Mouse (Mus musculus) forebrain, embryonic 13.5 days (tissue): ENCODE data around the gene Rnf115. TPM values are rescaled to one million over a fixed set of nuclear protein-coding genes. Genes with fewer than 3 reads are reported as not detected.

Experiments used
- ATAC-seq: fragments of 200-750 bp; cut with Nextera tagmentation; 2 replicates; pipeline ENCODE4 v1.8.0; 2017
- H3K27ac ChIP-seq: fragments of 300-500 bp; sonication (generic); 2 replicates; pipeline ENCODE4 v1.5.1; 2015; ENCODE audit warnings: inconsistent platforms, mild to moderate bottlenecking, moderate library complexity
- H3K27me3 ChIP-seq: fragments of 300-500 bp; sonication (generic); 2 replicates; pipeline ENCODE4 v1.6.1; 2015; ENCODE audit warnings: mild to moderate bottlenecking, inconsistent platforms
- H3K36me3 ChIP-seq: fragments of 300-500 bp; sonication (generic); 2 replicates; pipeline ENCODE4 v1.6.1; 2015; ENCODE audit warnings: mild to moderate bottlenecking, inconsistent platforms; ENCODE audit not compliant: poor library complexity, severe bottlenecking
- H3K4me1 ChIP-seq: fragments of 300-500 bp; sonication (generic); 2 replicates; pipeline ENCODE4 v1.6.1; 2015; ENCODE audit warnings: inconsistent platforms
- H3K4me2 ChIP-seq: fragments of 300-500 bp; sonication (generic); 2 replicates; pipeline ENCODE4 v1.6.1; 2015; ENCODE audit warnings: inconsistent platforms, mild to moderate bottlenecking, moderate library complexity
- H3K4me3 ChIP-seq: fragments of 300-500 bp; sonication (generic); 2 replicates; pipeline ENCODE4 v1.5.1; 2015; ENCODE audit warnings: mild to moderate bottlenecking, inconsistent platforms
- H3K9ac ChIP-seq: fragments of 300-500 bp; sonication (generic); 2 replicates; pipeline ENCODE4 v1.6.1; 2015; ENCODE audit warnings: mild to moderate bottlenecking, inconsistent platforms
- H3K9me3 ChIP-seq: fragments of 300-500 bp; sonication (generic); replicated peaks from 2 replicates; pipeline ENCODE4 v1.6.1; 2016; ENCODE audit warnings: inconsistent platforms
- WGBS: fragments of 180-500 bp; shearing (Covaris S2); methylation state at CpG from one replicate; pipeline ENCODE4 v1.1.7; 2015; 5-methylcytosine and 5-hydroxymethylcytosine counted together
- polyA plus RNA-seq: library from polyadenylated mRNA; unstranded; fragments of >200 nt; fragmentation: Nextera tagmentation; extraction: Ambion mirVana; gene quantifications from 2 replicates; pipeline ENCODE4 v1.2.1, GENCODE M21; 2015

Gene Rnf115
- polyA plus RNA-seq, 1 experiment from 2014 or later = 71.7 TPM

- Histone ChIP-seq H3K4me2 (no peak overlapping the region), H3K27me3 (no peaks in the 10 kb centered on the region), H3K9ac (no peak overlapping the region), H3K4me3 (no peak overlapping the region), H3K9me3 (no peaks in the 10 kb centered on the region), H3K4me1 (0 out of 2 replicates have a peak, but pooled peaks cover under 1% of the 10 kb centered on the region), H3K36me3 (peaks cover 8% of the 10 kb centered on the region; the same call in 1 of the 2 replicates), H3K27ac (no peak overlapping the region)
- ATAC-seq = no peak
- 60% methylated on average over 3 of the region's 3 CpGs for WGBS
These were observed 80.7 kb downstream of the Rnf115 start for GRCm38 (mm10) chr3:96808136-96808535.

GRCm38 (mm10) chr3:96808651-96809050, 81.2 kb downstream of the Rnf115 start:
- H3K4me2 ChIP-seq = no peak overlapping the region
- H3K9ac ChIP-seq = no peak overlapping the region
- peaks cover 8% of the 10 kb centered on the region; the same call in 1 of the 2 replicates for H3K36me3 ChIP-seq
- 87% methylated on average over 3 of the region's 3 CpGs for WGBS
- H3K27me3 ChIP-seq = no peaks in the 10 kb centered on the region
- no peak overlapping the region for H3K27ac ChIP-seq
- peaks cover 4% of the 10 kb centered on the region; the same call in 1 of the 2 replicates for H3K4me1 ChIP-seq
- ATAC-seq = no peak
- no peaks in the 10 kb centered on the region for H3K9me3 ChIP-seq
- no peak overlapping the region for H3K4me3 ChIP-seq

DNA sequence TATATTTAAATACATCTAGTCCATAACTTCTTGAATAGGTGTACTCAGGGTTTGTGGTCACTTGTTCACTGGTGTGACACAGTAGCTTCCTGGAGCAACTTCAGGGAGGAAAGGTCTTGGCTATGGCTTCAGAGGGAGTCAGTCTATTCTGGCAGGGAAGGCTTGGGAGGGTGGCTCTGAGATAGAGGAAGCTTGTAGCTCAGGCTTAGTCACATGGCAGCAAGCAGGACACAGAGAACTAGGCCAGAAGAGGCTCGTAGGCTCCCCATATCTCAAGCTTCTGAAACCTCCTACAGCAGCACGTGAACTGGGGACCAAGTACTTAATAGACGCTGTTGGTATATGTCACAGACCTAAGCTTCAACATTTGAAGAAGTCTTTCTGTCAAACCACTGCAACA, 83.8 kb downstream of the Rnf115 start:
- H3K36me3 ChIP-seq = no peaks in the 10 kb centered on the region
- H3K27me3 ChIP-seq = no peaks in the 10 kb centered on the region
- H3K4me1 ChIP-seq = peaks cover 4% of the 10 kb centered on the region; the same call in 1 of the 2 replicates
- 90% methylated on average over 3 of the region's 3 CpGs for WGBS
- H3K4me2 ChIP-seq = no peak overlapping the region
- no peak for ATAC-seq
- H3K4me3 ChIP-seq = no peak overlapping the region
- no peak overlapping the region for H3K9ac ChIP-seq
- H3K9me3 ChIP-seq = no peaks in the 10 kb centered on the region
- no peak overlapping the region for H3K27ac ChIP-seq

DNA sequence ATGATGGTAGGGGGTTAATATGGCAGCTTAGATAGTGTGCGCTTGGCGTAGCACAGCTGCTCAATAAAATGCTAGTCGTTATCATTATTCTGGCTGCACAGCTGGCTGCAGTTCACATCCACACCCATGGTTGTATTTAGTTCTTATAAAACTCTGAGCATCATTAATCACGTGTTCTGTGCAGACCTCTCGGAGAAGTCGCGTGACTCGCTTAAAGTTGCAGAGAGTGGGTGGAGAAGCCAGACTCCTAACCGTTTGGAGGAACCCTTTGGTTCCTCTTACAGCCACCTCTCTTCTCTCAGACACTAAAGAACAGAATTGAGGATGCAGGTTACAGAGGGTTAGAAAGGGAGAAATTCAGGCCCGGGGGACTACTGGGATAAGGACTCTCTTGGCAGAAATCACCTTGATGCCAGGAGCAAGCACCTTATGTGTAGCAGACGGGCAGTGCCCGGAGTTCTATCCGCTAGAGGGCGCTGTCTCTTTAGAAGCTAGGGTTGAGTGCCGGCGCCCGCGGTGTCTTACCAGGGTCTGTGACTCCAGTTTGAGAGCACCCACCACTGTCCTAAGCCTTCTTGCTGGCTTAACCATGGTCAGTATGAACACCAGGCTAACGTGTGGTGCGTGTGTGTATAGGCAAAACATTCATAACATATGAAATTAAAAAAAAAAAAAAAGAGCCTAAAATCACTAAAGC, 85.1 kb downstream of the Rnf115 start:
- Histone ChIP-seq H3K4me1 (peaks cover 4% of the 10 kb centered on the region; the same call in 1 of the 2 replicates), H3K27ac (no peak overlapping the region), H3K9ac (no peak overlapping the region), H3K27me3 (no peaks in the 10 kb centered on the region), H3K4me2 (no peak overlapping the region), H3K9me3 (0 out of 2 replicates have a peak, but pooled peaks cover 3% of the 10 kb centered on the region), H3K4me3 (no peak overlapping the region), H3K36me3 (no peaks in the 10 kb centered on the region)
- 44% methylated on average over 20 of the region's 20 CpGs for whole genome bisulfite sequencing
- ATAC-seq = no peak

DNA sequence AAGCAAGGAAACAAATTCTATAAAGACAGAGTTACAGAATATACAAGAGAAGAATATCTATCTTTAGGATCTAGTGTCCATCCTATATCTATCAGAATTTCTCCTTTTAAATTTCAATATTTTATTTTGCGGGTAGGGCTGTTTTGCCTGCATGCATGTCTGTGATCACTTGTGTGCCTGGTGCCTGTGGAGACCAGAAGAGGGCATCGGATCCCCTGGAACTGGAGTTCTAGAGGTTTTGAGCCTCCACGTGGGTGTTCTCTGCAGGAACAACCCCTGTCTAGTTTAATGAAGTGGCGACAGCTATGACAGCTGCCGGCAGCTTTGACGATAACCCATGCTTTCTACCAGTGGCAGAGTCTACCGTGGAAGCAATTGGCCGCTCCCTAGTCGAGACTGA, 85.6 kb downstream of the Rnf115 start:
- peaks cover 4% of the 10 kb centered on the region; the same call in 1 of the 2 replicates for H3K4me1 ChIP-seq
- no peaks in the 10 kb centered on the region for H3K36me3 ChIP-seq
- no peaks in the 10 kb centered on the region for H3K27me3 ChIP-seq
- H3K4me2 ChIP-seq = no peak overlapping the region
- 44% methylated on average over 9 of the region's 9 CpGs for WGBS
- H3K4me3 ChIP-seq = no peak overlapping the region
- 0 out of 2 replicates have a peak, but pooled peaks cover 4% of the 10 kb centered on the region for H3K9me3 ChIP-seq
- H3K27ac ChIP-seq = no peak overlapping the region
- H3K9ac ChIP-seq = no peak overlapping the region
- ATAC-seq = no peak; the same call in 1 of the 2 replicates

GRCm38 (mm10) chr3:96813591-96814244, 86.3 kb downstream of the Rnf115 start:
- Histone ChIP-seq H3K4me1 (peaks cover 4% of the 10 kb centered on the region; the same call in 1 of the 2 replicates), H3K27me3 (no peaks in the 10 kb centered on the region), H3K9me3 (0 out of 2 replicates have a peak, but pooled peaks cover 4% of the 10 kb centered on the region), H3K4me2 (no peak overlapping the region), H3K9ac (no peak overlapping the region), H3K36me3 (no peaks in the 10 kb centered on the region), H3K4me3 (no peak overlapping the region), H3K27ac (no peak overlapping the region)
- WGBS = 64% methylated on average over 7 of the region's 7 CpGs
- no peak for ATAC-seq

DNA sequence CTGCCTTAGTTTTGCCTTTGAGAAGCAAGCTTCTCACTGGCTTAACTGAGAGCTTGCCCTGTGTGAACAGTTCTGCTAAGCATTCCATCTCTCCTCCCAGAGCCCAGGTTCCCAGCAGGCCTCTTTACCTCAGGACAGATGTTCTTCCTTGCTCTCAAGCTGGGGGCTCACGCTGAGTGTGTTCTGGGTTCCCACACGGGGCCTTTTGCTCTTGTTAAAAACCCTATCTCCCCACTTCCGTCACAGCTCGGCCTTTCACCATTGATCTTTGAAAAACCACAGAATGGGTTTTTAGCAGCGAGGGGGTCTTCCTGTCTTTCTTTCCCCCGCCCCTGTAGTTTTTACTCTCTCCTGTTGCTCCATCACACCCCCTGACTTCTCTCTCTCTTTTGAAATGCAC, 86.9 kb downstream of the Rnf115 start:
- no peak overlapping the region for H3K4me2 ChIP-seq
- no peaks in the 10 kb centered on the region for H3K27me3 ChIP-seq
- H3K9me3 ChIP-seq = 0 out of 2 replicates have a peak, but pooled peaks cover 4% of the 10 kb centered on the region
- no peak overlapping the region for H3K27ac ChIP-seq
- H3K36me3 ChIP-seq = no peaks in the 10 kb centered on the region
- WGBS = 62% methylated on average over 6 of the region's 6 CpGs
- no peak overlapping the region for H3K4me3 ChIP-seq
- ATAC-seq = no peak
- peaks cover 4% of the 10 kb centered on the region; the same call in 1 of the 2 replicates for H3K4me1 ChIP-seq
- no peak overlapping the region for H3K9ac ChIP-seq

DNA sequence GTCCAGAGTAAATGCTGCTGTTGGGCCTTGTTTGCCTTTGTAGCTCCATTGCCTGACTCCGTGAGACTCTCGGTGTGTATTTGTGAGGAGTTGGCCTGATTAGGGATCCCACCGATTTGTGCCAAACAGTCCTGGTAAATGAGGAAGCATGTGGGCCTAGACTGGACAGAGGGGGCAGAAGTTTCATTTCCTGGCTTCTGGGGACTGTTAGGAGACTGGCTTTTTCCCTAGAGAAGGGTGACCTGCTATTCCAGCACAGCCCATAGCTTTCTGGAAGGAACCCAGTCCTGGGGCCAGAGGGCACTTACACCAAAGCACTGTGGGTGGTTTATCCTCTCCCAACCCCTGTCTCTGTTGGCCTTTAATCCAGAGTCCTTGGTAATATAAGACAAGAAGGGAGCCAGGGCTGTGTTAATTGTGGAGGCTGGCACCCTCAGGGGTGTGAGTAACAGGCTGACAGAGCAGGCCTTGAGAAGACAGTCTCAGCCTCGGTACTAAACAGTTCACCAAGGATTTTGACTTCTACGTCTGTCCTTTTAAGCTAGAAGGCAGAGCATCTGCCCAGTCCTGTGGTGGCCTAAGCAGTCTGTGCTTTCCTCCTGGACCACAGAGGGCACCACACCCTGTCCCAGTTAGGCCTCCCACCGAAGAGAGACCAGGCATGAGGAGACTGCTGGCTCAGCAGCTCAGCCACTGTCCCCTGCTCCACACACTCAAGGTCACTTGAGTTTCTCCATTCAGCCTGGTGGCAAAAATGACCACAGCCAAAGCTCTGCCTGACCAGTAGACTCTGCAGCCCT, 92.9 kb downstream of the Rnf115 start:
- Histone ChIP-seq H3K9me3 (0 out of 2 replicates have a peak, but pooled peaks cover 4% of the 10 kb centered on the region), H3K4me2 (no peak overlapping the region), H3K9ac (no peak overlapping the region), H3K36me3 (no peaks in the 10 kb centered on the region), H3K27me3 (no peaks in the 10 kb centered on the region), H3K4me3 (no peak overlapping the region), H3K27ac (no peak overlapping the region), H3K4me1 (no peaks in the 10 kb centered on the region)
- 89% methylated on average over 6 of the region's 6 CpGs for WGBS
- no peak for ATAC-seq

DNA sequence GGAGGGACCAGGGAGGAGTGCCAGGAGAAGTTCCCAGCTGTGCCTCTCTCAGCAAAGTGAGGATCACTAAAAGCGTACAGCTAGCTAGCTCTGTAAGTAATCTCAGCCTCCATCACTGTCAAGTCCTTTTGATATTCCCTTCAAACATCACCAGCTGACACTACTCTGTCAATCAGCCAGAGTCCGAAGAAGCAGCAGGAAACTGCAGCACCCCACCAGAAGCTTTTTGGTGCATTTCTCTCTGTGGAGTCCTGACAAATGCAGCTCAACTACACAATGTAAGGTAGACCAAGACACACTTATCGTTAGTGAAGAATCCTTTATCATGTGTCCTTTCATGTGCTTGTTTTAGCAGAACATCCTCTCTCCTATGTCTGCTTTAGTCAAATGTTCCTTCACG, 94.1 kb downstream of the Rnf115 start:
- H3K36me3 ChIP-seq = no peaks in the 10 kb centered on the region
- H3K4me1 ChIP-seq = no peaks in the 10 kb centered on the region
- no peaks in the 10 kb centered on the region for H3K27me3 ChIP-seq
- no peak overlapping the region for H3K9ac ChIP-seq
- H3K9me3 ChIP-seq = 0 out of 2 replicates have a peak, but pooled peaks cover 4% of the 10 kb centered on the region
- no peak overlapping the region for H3K4me3 ChIP-seq
- no peak overlapping the region for H3K27ac ChIP-seq
- H3K4me2 ChIP-seq = no peak overlapping the region
- WGBS = 87% methylated on average over 4 of the region's 4 CpGs
- no peak for ATAC-seq

- Histone ChIP-seq H3K9me3 (no peaks in the 10 kb centered on the region), H3K9ac (no peak overlapping the region), H3K4me1 (peaks cover 7% of the 10 kb centered on the region), H3K27ac (no peak overlapping the region), H3K36me3 (no peaks in the 10 kb centered on the region), H3K4me2 (no peak overlapping the region), H3K27me3 (no peaks in the 10 kb centered on the region), H3K4me3 (no peak overlapping the region)
- WGBS = 77% methylated on average over 3 of the region's 3 CpGs
- ATAC-seq = no peak
These were observed 96.2 kb downstream of the Rnf115 start for GRCm38 (mm10) chr3:96823701-96824100.

DNA sequence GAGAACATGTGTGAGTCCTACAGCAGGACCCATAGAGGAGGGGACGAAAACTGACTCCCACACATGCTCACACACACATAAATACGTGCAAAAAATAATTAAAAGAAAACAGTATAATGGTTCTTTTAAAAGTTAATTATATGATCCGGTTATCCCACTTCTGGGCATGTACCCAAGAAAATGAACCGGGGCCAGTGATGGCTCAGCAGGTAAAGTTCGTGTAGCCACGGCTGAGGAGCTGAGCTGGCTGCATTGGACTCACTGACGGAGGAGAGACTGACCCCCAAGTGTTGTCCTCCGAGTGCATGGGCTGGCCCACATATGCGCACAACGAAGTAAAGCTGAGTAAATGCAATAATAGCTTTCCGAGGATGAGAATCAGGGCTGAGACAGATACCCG, 97.2 kb downstream of the Rnf115 start:
- H3K4me1 ChIP-seq = peaks cover 11% of the 10 kb centered on the region
- H3K36me3 ChIP-seq = no peaks in the 10 kb centered on the region
- WGBS = 72% methylated on average over 12 of the region's 12 CpGs
- no peak for ATAC-seq
- H3K27ac ChIP-seq = no peak overlapping the region
- no peak overlapping the region for H3K4me2 ChIP-seq
- H3K9me3 ChIP-seq = no peaks in the 10 kb centered on the region
- no peaks in the 10 kb centered on the region for H3K27me3 ChIP-seq
- no peak overlapping the region for H3K9ac ChIP-seq
- no peak overlapping the region for H3K4me3 ChIP-seq

- Histone ChIP-seq H3K27ac (no peak overlapping the region), H3K36me3 (no peaks in the 10 kb centered on the region), H3K4me2 (no peak overlapping the region), H3K4me3 (no peak overlapping the region), H3K9me3 (no peaks in the 10 kb centered on the region), H3K9ac (no peak overlapping the region), H3K27me3 (no peaks in the 10 kb centered on the region), H3K4me1 (peaks cover 11% of the 10 kb centered on the region)
- no peak for ATAC-seq
- WGBS = 35% methylated on average over 11 of the region's 11 CpGs
These were observed 97.8 kb downstream of the Rnf115 start for GRCm38 (mm10) chr3:96825261-96825660.
